Mouse (Mus musculus) kidney, adult 2 months (tissue): ENCODE measurements at regions not wholly inside any gene's neighbourhood (a gene's known extent, or its start where the extent isn't known, plus 50 kb on each side); places are given as distances from the start of the nearest gene placed in this dataset.

Experiments
- CTCF ChIP-seq: fragments of 200-500 bp; conservative IDR thresholded peaks from 2 replicates; pipeline ENCODE4 v1.5.1; 2011; ENCODE audit warnings: low read depth, mild to moderate bottlenecking, control low read depth, low read length, moderate library complexity, mixed read lengths; ENCODE audit not compliant: insufficient read depth, insufficient read length
- POLR2A ChIP-seq: fragments of 200-500 bp; IDR thresholded peaks from one replicate; pipeline ENCODE4 v1.6.1; 2011; ENCODE audit warnings: low read depth, low read length, control low read depth

DNA sequence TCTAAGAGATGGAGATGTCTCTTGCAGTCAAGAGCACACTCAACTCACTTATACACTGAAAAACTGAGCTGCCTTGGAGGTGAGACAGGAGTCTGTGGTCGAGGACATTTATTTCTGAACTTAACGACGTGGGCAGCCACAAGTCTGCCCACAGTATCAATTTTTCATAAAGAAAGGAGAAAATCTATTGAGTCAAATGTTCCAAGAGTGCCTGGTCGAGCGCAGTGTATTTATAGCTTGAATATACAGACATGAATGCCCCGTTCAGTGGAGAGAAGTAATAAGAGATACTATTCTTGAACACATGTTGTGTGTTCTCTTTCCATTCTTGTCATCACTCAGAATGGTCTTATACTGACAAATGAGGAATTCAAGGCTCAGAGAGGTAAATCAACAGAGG is 375.3 kb upstream of the Gm26657 start:
- TF ChIP-seq CTCF (no peak), POLR2A (no peak)
